Mouse (Mus musculus): ENCODE measurements at regions not wholly inside any gene's neighbourhood (a gene's known extent, or its start where the extent isn't known, plus 50 kb on each side); places are given as distances from the start of the nearest gene placed in this dataset.
"Not testable (repeated sequence)": the region's sequence is repeated elsewhere in the genome, so short reads cannot be mapped to it uniquely, and the experiment has no call there.

GRCm38 (mm10) chr11:114484668-114484953 is 183.7 kb upstream of the Rpl38 start:
- DNase-seq, result no peak

DNA sequence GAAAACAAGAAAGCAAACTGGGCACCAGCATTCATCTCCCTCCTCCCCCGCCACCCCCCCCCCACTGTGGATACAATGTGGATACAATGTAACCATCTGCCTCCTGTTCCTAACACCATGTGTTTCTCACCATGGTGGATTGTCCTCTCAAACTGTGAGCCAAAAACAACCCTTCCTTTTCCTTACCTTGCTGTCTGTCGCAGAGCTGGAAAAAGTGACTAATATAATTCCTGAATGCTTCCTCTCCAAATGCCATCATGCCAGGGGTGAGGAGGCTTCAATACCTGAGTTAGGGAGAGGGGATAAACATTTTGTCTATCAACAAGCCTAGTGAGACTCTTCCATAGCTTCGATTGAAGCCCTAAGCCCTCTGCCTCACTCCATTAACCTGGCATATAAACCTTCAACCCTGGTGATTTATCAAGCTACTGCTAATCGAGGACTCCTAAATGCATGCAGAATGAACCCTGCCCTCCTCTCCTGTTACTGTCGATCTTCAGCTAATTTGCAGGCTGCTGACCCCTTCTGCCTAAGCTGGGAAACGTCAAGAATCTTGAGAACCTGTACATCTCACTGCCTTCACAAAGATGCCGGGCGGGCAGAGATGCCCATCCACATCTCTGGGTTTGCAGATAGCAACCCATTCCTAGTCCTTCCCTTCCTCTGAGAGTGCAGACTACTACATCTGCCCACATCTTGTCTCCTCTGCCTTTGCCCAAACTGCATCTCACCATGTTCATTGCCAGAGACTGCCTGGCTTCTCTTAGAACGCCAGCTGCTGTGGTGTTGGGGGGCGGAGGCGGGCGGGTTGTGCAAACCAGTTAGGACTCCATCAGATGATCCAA is 184.3 kb upstream of the Rpl38 start:
- no peak for DNase-seq

- not testable (repeated sequence) for DNase-seq
Measured at GRCm38 (mm10) chr11:114483350-114483749, 185.0 kb upstream of the Rpl38 start.

- DNase-seq, result no peak
Measured at GRCm38 (mm10) chr11:114482070-114482469, 186.3 kb upstream of the Rpl38 start.

- DNase-seq, result no peak
Measured at GRCm38 (mm10) chr11:114481037-114481436, 187.3 kb upstream of the Rpl38 start.

DNA sequence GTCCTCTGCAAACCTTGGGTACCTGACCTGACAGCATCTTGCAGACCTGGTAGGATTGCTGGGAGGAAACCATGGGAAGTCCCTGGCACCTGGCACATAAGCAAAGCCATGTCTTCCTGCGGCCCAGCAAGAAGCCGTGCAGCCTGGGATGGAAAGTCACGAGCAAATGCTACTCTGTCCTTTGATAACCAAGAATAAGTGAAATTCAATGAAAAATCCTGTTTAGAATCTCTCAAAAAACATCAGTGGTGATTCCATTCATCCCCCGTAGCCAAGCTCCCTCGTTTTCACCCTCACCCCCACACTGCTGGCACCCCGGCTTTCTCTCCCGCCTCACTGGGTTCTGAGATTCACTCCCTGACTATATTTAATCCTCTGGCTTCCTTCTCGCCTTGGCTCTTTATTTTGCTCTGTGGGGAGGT is 188.2 kb upstream of the Rpl38 start:
- no peak for DNase-seq

GRCm38 (mm10) chr11:114478736-114479135 is 189.6 kb upstream of the Rpl38 start:
- no peak for DNase-seq

DNA sequence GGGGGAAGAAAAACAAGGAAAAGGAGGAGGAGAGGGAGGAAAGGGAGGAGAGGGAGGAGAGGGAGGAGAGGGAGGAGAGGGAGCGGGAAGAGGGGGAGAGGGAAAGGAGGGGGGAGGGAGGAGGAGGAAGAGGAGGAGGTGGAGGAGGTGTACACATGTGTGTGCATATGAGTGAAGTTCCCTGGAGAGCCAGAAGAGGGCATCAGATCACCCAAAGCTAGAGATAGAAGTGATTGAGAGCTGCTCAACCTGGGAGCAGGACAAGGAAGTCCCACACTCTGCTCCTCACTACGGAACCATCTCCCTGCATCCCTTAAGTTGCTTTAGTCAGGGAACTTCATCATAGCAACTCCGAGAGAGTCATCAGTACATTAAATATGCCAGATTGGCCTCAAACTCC is 191.0 kb upstream of the Rpl38 start:
- no peak for DNase-seq

DNA sequence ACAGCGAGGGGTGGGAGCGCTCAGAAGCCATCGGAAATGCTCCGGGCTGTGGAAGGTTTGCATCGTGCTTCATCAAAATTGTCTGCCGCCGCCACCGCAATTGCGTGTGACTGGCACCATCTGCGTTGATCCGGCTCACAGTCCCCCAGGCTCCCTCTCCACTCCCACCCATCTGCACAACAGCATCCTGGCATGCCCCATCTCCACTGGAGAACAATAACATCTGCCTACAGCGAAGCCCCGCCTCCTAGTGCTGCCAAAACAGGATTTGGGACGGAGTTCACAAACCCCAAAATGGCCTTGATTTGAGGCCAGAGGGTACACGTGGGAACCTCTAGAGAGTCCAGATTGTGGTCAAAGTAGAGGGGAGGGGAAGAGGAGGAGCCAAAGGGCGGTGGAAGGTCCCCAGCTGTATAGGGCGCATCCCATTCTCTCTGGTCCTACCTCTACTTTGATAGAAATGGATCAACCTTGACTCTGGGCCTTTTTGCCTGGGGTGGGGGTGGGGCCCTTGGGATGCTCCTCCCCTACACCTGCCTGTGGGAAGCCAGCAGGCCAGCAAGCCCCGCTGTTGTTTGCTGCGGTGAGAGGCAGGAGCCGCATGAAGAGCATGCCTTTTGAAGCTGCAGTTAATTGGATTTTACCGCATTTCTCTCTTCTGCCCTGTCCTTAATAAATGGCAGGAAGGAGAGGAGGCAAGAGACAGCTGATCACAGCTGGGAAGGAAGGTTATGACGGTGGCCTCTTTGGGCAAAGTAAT is 195.6 kb upstream of the Rpl38 start:
- DNase-seq, result no peak

GRCm38 (mm10) chr11:114468394-114468793 is 199.9 kb upstream of the Rpl38 start:
- DNase-seq, result peak; percentile 73

DNA sequence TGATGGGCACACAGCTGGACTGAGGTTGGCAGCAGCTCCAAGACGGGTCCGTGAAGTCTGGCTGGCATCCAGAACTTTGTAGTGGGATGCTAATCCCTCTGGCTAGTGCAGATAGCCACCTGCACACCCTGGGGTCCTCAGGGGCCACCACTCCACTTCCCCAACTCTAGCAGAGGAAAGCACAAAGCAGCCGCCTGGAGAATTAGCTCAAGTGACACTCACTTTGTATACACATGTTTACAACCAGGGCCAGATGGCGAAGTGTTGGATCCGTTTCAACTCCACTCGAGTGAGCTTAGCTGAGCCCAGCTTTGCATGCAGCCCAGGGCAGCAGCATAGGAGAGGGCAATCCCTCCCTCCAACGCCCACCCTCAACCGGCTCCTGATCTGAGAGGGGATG is 200.5 kb upstream of the Rpl38 start:
- peak; percentile 11 for DNase-seq

- DNase-seq, result no peak
Measured at GRCm38 (mm10) chr11:114465486-114465885, 202.8 kb upstream of the Rpl38 start.

GRCm38 (mm10) chr11:114462755-114463374 is 205.5 kb upstream of the Rpl38 start:
- peak; percentile 18 for DNase-seq

- no peak for DNase-seq
Measured at GRCm38 (mm10) chr11:114454876-114455330, 213.4 kb upstream of the Rpl38 start.

- peak; percentile 75 for DNase-seq
Measured at GRCm38 (mm10) chr11:114448776-114449401, 219.4 kb upstream of the Rpl38 start.

GRCm38 (mm10) chr11:114447461-114447847 is 220.9 kb upstream of the Rpl38 start:
- no peak for DNase-seq

DNA sequence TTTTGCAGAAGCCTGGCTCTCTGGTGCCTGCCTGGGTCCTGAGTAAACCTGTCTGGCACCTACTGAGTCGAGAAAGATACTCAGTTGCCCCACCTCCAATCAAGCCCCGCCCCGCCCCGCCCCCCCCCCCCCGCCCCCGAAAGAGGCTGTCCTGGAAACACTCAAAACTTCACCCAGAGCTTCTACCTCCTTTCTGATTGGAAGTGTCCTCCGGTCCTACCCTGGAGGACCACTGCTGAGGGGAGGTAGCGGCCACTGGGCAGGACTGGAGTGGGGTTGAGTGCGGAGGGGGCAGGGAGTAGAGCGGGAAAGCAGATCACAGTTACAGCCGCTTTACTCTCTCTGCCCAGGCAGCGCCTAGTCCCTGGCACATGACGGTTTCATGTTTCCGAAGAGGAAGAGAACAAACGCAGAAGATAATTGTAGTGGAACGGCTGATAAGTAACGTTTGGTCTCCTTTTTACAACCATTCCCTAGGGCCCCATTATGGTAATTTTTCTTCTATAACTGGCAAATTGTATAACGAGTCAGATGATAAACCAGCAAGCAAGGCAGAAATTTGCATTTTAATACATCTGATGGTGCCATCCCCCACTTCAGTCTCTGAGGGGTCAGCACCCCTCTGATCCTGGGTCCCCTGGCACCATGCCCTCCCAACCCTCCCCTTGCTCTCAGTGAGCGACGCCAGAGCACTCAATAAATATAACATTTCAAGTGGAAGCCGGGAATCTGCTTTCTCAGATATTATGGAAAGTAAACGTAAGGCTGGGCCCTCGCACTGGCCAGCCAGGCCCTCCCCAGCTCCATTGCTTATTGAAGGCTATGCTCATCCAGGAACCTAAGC is 221.5 kb upstream of the Rpl38 start:
- DNase-seq, result peak; percentile 27

- no peak for DNase-seq
Measured at GRCm38 (mm10) chr11:114446075-114446616, 222.2 kb upstream of the Rpl38 start.

DNA sequence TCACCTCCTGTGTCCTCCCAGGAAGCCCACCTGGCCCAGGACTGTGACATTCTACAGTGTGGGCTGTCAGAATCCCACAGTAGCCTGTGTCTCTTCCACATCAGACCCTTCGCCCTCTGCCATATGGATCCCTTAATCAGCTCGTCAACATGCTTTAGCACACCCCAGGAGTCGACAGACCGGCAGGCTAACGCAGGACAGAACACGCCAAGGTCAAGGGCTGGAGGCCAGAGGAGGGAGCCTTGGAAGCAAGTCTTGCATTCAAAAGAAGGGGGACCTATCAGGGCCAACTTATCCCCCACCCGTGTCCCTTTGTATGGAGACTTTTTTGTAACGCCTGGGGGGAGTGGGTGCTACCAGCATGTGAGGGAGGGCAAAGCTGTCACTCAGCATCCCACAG is 224.1 kb upstream of the Rpl38 start:
- no peak for DNase-seq

- peak; percentile 46 for DNase-seq
Measured at GRCm38 (mm10) chr11:114443444-114443843, 224.9 kb upstream of the Rpl38 start.

DNA sequence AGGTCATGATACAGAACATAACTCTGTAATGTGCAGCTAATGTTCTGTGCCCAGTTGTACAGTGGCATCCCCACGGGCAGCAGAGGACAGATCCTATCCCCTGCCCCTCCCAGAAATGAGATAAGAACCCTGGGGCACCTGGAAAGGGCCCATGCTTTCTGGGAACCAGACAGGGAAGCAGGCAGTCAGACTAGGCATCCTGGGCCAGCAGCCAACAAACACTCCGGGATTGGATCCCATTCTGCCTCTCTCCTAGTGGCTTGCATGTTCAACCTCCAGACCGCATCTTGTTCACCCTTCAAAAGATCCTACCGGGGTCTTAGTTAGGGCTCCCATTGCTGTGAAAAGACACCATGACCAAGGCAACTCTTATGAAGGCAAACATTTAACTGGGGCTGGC is 229.0 kb upstream of the Rpl38 start:
- no peak for DNase-seq
